Mouse (Mus musculus): ENCODE results near the gene Sohlh2.

GRCm38 (mm10) chr3:55223862-55224261 lies 42.0 kb downstream of the Sohlh2 start:
- TF ChIP-seq EP300 (IDR thresholded peaks at IDR 0.05) (no peak), CTCF (IDR thresholded peaks at IDR 0.05) (no peak)
